Mouse (Mus musculus): ENCODE results near the gene Slc35g3. TPM values are rescaled to one million over a fixed set of nuclear protein-coding genes. Genes with fewer than 3 reads are reported as not detected.
"Not testable (repeated sequence)": the region's sequence is repeated elsewhere in the genome, so short reads cannot be mapped to it uniquely, and the experiment has no call there.

The Slc35g3 gene
- total RNA-seq, 2 experiments from 2014 or later: not detected

GRCm38 (mm10) chr11:69731408-69731807 is 30.4 kb downstream of the Slc35g3 start:
- H3K4me3 ChIP-seq; H3K27ac ChIP-seq; DNase-seq (ENCODE audit: extremely low spot score in 1 of 2, low spot score in 2 of 2); intact Hi-C loops (cut with DNase I): not testable (repeated sequence)
- peak; percentile 2; the same call in 1 of the 2 replicates for TF ChIP-seq CTCF (IDR thresholded peaks at IDR 0.05)

- H3K4me3 ChIP-seq: no peak overlapping the region
- no peak for DNase-seq (ENCODE audit: extremely low spot score in 1 of 2, low spot score in 2 of 2)
- TF ChIP-seq CTCF (IDR thresholded peaks at IDR 0.05): peak; percentile 55
- intact Hi-C loops (cut with DNase I): no loop called here
- H3K27ac ChIP-seq: no peak overlapping the region
Measured at GRCm38 (mm10) chr11:69729063-69729462, 32.7 kb downstream of the Slc35g3 start.

- TF ChIP-seq CTCF (IDR thresholded peaks at IDR 0.05): no peak
- intact Hi-C loops (cut with DNase I): no loop called here
- Histone ChIP-seq H3K4me3 (no peak overlapping the region), H3K27ac (no peak overlapping the region)
- DNase-seq (ENCODE audit: extremely low spot score in 1 of 2, low spot score in 2 of 2): no peak
Measured at GRCm38 (mm10) chr11:69725951-69726350, 35.8 kb downstream of the Slc35g3 start.

GRCm38 (mm10) chr11:69723074-69723473 is 38.7 kb downstream of the Slc35g3 start:
- DNase-seq (ENCODE audit: extremely low spot score in 1 of 2, low spot score in 2 of 2): no peak
- Histone ChIP-seq H3K4me3 (no peak overlapping the region), H3K27ac (no peak overlapping the region)
- TF ChIP-seq CTCF (IDR thresholded peaks at IDR 0.05): no peak
- intact Hi-C loops (cut with DNase I): no loop called here

GRCm38 (mm10) chr11:69720852-69721251 is 40.9 kb downstream of the Slc35g3 start:
- Histone ChIP-seq H3K27ac (no peak overlapping the region), H3K4me3 (no peak overlapping the region)
- TF ChIP-seq CTCF (IDR thresholded peaks at IDR 0.05): no peak
- intact Hi-C loops (cut with DNase I): no loop called here
- no peak for DNase-seq (ENCODE audit: extremely low spot score in 1 of 2, low spot score in 2 of 2)

DNA sequence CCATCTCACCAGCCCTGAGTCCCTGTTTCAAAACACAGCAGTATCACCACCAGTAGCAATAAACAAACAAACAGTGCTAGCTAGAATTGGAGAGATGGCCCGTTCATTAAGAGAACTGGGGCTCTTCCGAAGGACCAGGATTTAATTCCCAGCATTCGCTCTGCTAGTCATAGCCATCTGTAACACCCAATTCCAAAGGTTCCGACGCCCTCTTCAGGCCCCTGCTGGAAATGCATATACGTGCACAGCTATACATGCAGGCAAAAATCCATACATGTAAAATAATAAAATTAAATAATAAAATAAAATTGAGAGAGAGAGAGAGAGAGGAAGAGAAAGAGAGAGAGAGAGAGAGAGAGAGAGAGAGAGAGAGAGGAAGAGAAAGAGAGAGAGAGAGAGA is 42.3 kb downstream of the Slc35g3 start:
- H3K27ac ChIP-seq: no peak overlapping the region
- no peak overlapping the region for H3K4me3 ChIP-seq
- DNase-seq (ENCODE audit: extremely low spot score in 1 of 2, low spot score in 2 of 2): no peak
- intact Hi-C loops (cut with DNase I): no loop called here
- TF ChIP-seq CTCF (IDR thresholded peaks at IDR 0.05): no peak; the same call in 1 of the 2 replicates

GRCm38 (mm10) chr11:69718661-69719060 is 43.1 kb downstream of the Slc35g3 start:
- Histone ChIP-seq H3K4me3 (no peak overlapping the region), H3K27ac (no peak overlapping the region)
- no peak for TF ChIP-seq CTCF (IDR thresholded peaks at IDR 0.05)
- no peak for DNase-seq (ENCODE audit: extremely low spot score in 1 of 2, low spot score in 2 of 2)
- intact Hi-C loops (cut with DNase I): no loop called here

DNA sequence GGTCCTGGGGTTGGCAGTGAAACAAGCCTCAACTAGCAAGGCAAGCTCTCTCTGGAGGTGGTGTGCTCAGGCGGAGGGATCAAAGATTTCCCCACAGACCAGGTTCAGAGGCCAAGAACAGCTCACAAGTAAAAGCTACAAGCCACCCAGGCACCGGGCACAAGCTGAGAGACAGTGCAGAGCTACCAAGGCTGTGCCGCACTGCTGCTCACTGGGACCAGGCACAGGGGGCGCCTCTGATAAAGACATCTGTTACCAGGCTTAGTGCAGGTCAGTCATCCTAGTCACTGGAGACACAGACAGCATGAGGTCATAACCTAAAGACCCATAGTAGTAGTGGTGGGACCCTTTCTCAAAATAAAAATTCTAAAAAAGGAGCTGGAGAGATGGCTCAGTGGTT is 44.8 kb downstream of the Slc35g3 start:
- TF ChIP-seq CTCF (IDR thresholded peaks at IDR 0.05): no peak; the same call in 1 of the 2 replicates
- Histone ChIP-seq H3K27ac (no peak overlapping the region), H3K4me3 (no peak overlapping the region)
- no peak for DNase-seq (ENCODE audit: extremely low spot score in 1 of 2, low spot score in 2 of 2)
- intact Hi-C loops (cut with DNase I): no loop called here

DNA sequence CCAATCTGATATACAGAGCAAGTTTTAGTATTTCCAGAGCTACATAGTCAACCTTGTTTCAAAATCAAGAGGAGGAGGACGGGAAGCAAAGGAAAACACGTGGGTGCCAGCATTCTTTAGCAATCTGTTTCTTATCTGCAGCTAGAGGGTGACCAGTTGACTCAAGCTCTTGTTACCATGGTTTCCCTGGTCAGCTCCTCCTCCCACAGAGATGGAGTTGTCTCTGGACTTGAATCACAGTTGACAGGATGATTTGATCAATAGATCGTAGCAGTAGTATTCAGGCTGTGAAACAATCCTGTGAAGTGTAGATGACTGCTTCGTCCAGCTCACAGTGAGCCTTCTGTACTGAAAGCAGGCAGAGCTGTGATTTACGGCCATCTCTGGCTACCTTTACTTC is 45.8 kb downstream of the Slc35g3 start:
- Histone ChIP-seq H3K27ac (no peak overlapping the region; the same call in 1 of the 2 replicates), H3K4me3 (no peak overlapping the region)
- no peak for DNase-seq (ENCODE audit: extremely low spot score in 1 of 2, low spot score in 2 of 2)
- TF ChIP-seq CTCF (IDR thresholded peaks at IDR 0.05): no peak
- intact Hi-C loops (cut with DNase I): loop anchor here (2.0 kb wide), 1 partner anchor 33 kb away; the partner anchor contains the start of gene Senp3

DNA sequence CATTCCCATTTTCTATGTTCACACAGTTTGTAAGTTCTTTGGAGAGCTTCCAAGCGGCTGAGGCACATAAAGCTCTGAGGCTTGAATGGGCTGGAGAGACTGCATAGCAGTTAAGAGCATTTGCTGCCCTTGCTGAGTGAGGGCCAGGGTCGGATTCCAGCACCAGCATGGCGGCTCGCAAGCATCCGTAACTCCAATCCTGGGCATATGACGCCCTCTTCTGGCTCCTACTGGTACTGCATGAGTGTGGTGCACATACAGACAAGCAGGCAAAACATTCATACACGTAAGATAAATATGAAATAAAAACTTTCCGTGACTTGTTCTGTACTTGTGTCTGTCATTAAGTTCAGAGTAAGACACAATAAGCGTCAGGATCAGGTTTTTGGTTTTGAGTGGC is 46.3 kb downstream of the Slc35g3 start:
- H3K27ac ChIP-seq: no peak overlapping the region
- H3K4me3 ChIP-seq: no peak overlapping the region
- intact Hi-C loops (cut with DNase I): loop anchor here (2.0 kb wide), 1 partner anchor 33 kb away; the partner anchor contains the start of gene Senp3
- TF ChIP-seq CTCF (IDR thresholded peaks at IDR 0.05): peak; percentile 57
- DNase-seq (ENCODE audit: extremely low spot score in 1 of 2, low spot score in 2 of 2): peak in 1 of 2 experiments; percentile 25

GRCm38 (mm10) chr11:69714636-69715329 is 47.0 kb downstream of the Slc35g3 start:
- Histone ChIP-seq H3K4me3 (no peak overlapping the region), H3K27ac (no peak overlapping the region)
- TF ChIP-seq CTCF (IDR thresholded peaks at IDR 0.05): no peak
- intact Hi-C loops (cut with DNase I): loop anchor here (2.0 kb wide), 1 partner anchor 32 kb away; the partner anchor contains the start of gene Senp3
- DNase-seq (ENCODE audit: extremely low spot score in 1 of 2, low spot score in 2 of 2): no peak

DNA sequence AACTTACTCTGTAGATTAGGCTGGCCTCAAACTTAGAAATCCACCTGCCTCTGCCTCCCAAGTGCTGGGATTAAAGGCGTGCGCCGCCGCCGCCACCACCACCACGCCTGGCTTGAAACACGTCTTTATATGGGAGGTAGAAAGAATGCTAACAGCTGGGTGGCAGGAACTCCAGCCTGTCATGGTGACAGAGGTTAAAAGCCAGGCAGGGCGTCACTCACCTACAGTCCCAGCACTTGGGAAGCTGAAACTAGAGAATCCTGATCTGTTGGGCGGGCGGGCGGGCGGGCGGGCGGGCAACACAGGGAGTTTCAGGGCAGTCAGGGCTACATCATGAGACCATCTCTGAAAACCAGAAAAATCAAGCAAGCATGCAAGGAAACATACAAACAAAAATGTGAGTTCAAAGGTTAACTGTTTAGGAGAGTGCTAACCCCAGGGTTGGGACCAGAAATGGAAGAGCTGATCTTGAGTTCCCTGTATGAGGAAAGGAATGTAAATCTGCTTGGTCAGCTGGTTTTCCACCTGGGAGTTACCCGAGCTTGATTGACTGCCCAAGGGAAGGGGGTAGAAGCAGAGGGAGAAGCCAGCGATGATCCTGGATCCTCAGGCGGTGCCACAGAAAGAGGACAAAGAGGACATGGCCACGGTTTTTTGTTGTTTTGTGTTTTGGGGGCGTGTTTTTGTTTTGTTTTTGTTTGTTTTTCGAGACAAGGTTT is 48.7 kb downstream of the Slc35g3 start:
- Histone ChIP-seq H3K27ac (no peak overlapping the region), H3K4me3 (no peak overlapping the region)
- DNase-seq (ENCODE audit: extremely low spot score in 1 of 2, low spot score in 2 of 2): no peak
- TF ChIP-seq CTCF (IDR thresholded peaks at IDR 0.05): no peak
- intact Hi-C loops (cut with DNase I): no loop called here

All from left cerebral cortex, adult 2 months (tissue).